Mouse (Mus musculus) megakaryocyte, embryonic 14.5 days (primary cell): Measurements from ENCODE around the gene Slc5a6.

Experiments used
- FLI1 ChIP-seq: IDR thresholded peaks from 2 replicates; pipeline ENCODE4 v1.6.1; 2012; ENCODE audit warnings: low read length, inconsistent platforms, mixed read lengths
- GATA1 ChIP-seq: IDR thresholded peaks from 3 replicates; pipeline ENCODE4 v1.6.1; 2012; ENCODE audit warnings: mixed read lengths, low read length, inconsistent platforms, borderline replicate concordance

DNA sequence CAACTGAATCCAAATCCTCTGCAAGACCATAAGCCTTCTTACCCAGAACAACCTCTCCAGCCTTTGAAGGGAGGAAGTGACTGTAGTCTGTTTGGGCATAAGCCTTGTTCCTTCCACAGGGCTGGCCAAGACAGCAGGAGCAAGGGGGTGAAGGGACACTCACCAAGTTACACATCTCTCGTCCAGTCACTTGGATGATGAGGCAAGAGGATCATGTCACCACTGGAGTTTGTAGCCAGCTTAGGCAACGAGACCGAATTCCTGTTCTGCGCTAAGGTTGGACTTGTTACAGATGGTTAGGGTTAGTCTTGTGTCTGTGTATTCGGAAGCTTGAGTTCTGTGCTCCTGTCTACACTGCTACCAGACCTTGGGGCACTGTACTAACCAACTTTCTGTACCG is 14.1 kb downstream of the Slc5a6 start:
- TF ChIP-seq GATA1 (no peak), FLI1 (no peak)
